Mouse (Mus musculus) liver, embryonic 14.5 days (tissue): ENCODE measurements around the gene Gpr162.

Experiments
- CTCF ChIP-seq: IDR thresholded peaks from 2 replicates; pipeline ENCODE4 v1.5.1; 2016; ENCODE audit warnings: antibody characterized with exemption, low read depth, control low read depth
- EP300 ChIP-seq: IDR thresholded peaks from 2 replicates; pipeline ENCODE4 v1.6.1; 2016; ENCODE audit warnings: antibody characterized with exemption, low read depth

DNA sequence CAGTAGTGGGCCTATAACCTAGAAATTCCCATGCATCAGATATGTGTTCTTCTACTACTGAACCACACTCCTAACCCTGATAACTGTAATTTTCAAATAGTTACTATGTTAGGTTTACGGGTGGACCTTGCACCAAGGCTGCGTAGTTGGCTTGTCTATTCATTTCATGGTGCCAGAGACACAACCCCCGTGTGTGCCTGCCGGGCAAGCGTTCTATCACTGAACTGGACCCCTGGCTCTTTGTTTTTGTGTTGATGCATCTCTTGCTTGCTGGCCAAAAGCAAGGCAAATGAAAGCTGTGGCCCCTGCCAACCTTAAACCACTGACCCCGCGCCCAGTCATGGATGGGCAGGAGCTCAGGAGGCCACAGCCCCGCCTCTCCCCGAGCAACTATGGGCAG lies 18.0 kb upstream of the Gpr162 start:
- TF ChIP-seq EP300: no peak
- TF ChIP-seq CTCF: no peak
